Mouse (Mus musculus) heart, postnatal 36 days (tissue): ENCODE measurements around the gene Rfx7. TPM values are rescaled to one million over a fixed set of nuclear protein-coding genes. Genes with fewer than 3 reads are reported as not detected.

Source experiments
- DNase-seq, 2 experiments: peaks; one replicate each; pipeline ENCODE4 v3.0.0; 2021 to 2022
- intact Hi-C: fragments of 180-260 bp; cut with DNase I; formaldehyde crosslinking; loops from one replicate; pipeline ENCODE4 v1.15.1; 2025
- total RNA-seq, 2 experiments: library from RNA; stranded (reverse); gene quantifications; 2 replicates each; pipeline ENCODE4 v1.2.3; 2021

Gene Rfx7
- total RNA-seq, 2 experiments from 2014 or later = 8.5 to 9.4 TPM

- no peak for DNase-seq
- intact Hi-C loops = no loop called here
Measured at GRCm38 (mm10) chr9:72535394-72535793, 3.4 kb downstream of the Rfx7 start.

GRCm38 (mm10) chr9:72537086-72537485 lies 5.0 kb downstream of the Rfx7 start:
- DNase-seq = no peak
- intact Hi-C loops = no loop called here

GRCm38 (mm10) chr9:72543590-72543989 lies 11.6 kb downstream of the Rfx7 start:
- intact Hi-C loops = no loop called here
- no peak for DNase-seq

- DNase-seq = no peak
- intact Hi-C loops = no loop called here
Measured at GRCm38 (mm10) chr9:72558780-72559179, 26.7 kb downstream of the Rfx7 start.

GRCm38 (mm10) chr9:72560316-72560715 lies 28.3 kb downstream of the Rfx7 start:
- intact Hi-C loops = no loop called here
- DNase-seq = no peak

- intact Hi-C loops = no loop called here
- no peak for DNase-seq
Measured at GRCm38 (mm10) chr9:72563277-72563676, 31.2 kb downstream of the Rfx7 start.

GRCm38 (mm10) chr9:72567116-72567515 lies 35.1 kb downstream of the Rfx7 start:
- intact Hi-C loops = no loop called here
- DNase-seq = no peak

GRCm38 (mm10) chr9:72580216-72580615 lies 48.2 kb downstream of the Rfx7 start:
- no peak for DNase-seq
- intact Hi-C loops = no loop called here

GRCm38 (mm10) chr9:72590861-72591260 lies 58.8 kb downstream of the Rfx7 start:
- intact Hi-C loops = loop anchor here (5.0 to 10.0 kb wide), 2 partner anchors 59 to 136 kb away; partner anchors contain the start of gene Rfx7
- no peak for DNase-seq

- no peak for DNase-seq
- intact Hi-C loops = loop anchor here (5.0 to 10.0 kb wide), 2 partner anchors 60 to 137 kb away; partner anchors contain the start of gene Rfx7
Measured at GRCm38 (mm10) chr9:72592016-72592415, 60.0 kb downstream of the Rfx7 start.

GRCm38 (mm10) chr9:72594656-72595055 lies 62.6 kb downstream of the Rfx7 start:
- peak in 1 of 2 experiments; percentile 13 for DNase-seq
- intact Hi-C loops = loop anchor here (5.0 to 10.0 kb wide), 2 partner anchors 62 to 140 kb away; partner anchors contain the start of gene Rfx7

GRCm38 (mm10) chr9:72600142-72600541 lies 68.1 kb downstream of the Rfx7 start:
- DNase-seq = no peak
- intact Hi-C loops = no loop called here

GRCm38 (mm10) chr9:72609771-72610170 lies 77.7 kb downstream of the Rfx7 start:
- DNase-seq = no peak

GRCm38 (mm10) chr9:72613884-72614283 lies 81.8 kb downstream of the Rfx7 start:
- intact Hi-C loops = no loop called here
- no peak for DNase-seq

More at GRCm38 (mm10) chr9:72609771-72610170, 77.7 kb downstream of the Rfx7 start:
- intact Hi-C loops = no loop called here

GRCm38 (mm10) chr9:72614786-72615480 lies 82.9 kb downstream of the Rfx7 start:
- intact Hi-C loops = no loop called here
- DNase-seq = no peak

- intact Hi-C loops = no loop called here
- DNase-seq = no peak
Measured at GRCm38 (mm10) chr9:72618037-72618436, 86.0 kb downstream of the Rfx7 start.

- no peak for DNase-seq
- intact Hi-C loops = no loop called here
Measured at GRCm38 (mm10) chr9:72623605-72624004, 91.6 kb downstream of the Rfx7 start.

GRCm38 (mm10) chr9:72627598-72627997 lies 95.6 kb downstream of the Rfx7 start:
- intact Hi-C loops = no loop called here
- DNase-seq = no peak

GRCm38 (mm10) chr9:72628591-72628990 lies 96.6 kb downstream of the Rfx7 start:
- intact Hi-C loops = no loop called here
- DNase-seq = peak; percentile 45 to 56

GRCm38 (mm10) chr9:72632198-72632597 lies 100.2 kb downstream of the Rfx7 start:
- DNase-seq = no peak
- intact Hi-C loops = loop anchor here (10.0 kb wide), 1 partner anchor 253 kb away; no protein-coding TSS in a partner anchor

- intact Hi-C loops = loop anchor here (1.0 to 10.0 kb wide), 2 partner anchors 37 to 250 kb away; no protein-coding TSS in a partner anchor
Measured at GRCm38 (mm10) chr9:72635134-72635533, 103.1 kb downstream of the Rfx7 start.

GRCm38 (mm10) chr9:72636547-72636946 lies 104.5 kb downstream of the Rfx7 start:
- DNase-seq = no peak
- intact Hi-C loops = loop anchor here (10.0 kb wide), 1 partner anchor 248 kb away; no protein-coding TSS in a partner anchor

More at GRCm38 (mm10) chr9:72635134-72635533, 103.1 kb downstream of the Rfx7 start:
- DNase-seq = peak in 1 of 2 experiments; percentile 26
